Mouse (Mus musculus) left cerebral cortex, postnatal 25 days (tissue): ENCODE data around the gene Sh2d2a. TPM values are rescaled to one million over a fixed set of nuclear protein-coding genes. Genes with fewer than 3 reads are reported as not detected.
A peak's percentile ranks its signal among the peaks of the same experiment; 100 is the strongest.
"Not testable (repeated sequence)": the region's sequence is repeated elsewhere in the genome, so short reads cannot be mapped to it uniquely, and the experiment has no call there.

Experiments used
- DNase-seq, 2 experiments: peaks; one replicate each; pipeline ENCODE4 v3.0.0; 2022; ENCODE audit warnings: low spot score in 2 of 2, mixed read lengths in 1 of 2
- intact Hi-C: fragments of 180-260 bp; cut with DNase I; formaldehyde crosslinking; loops from one replicate; pipeline ENCODE4 v1.15.1; 2025
- total RNA-seq, 2 experiments: library from RNA; stranded (reverse); gene quantifications; 2 replicates each; pipeline ENCODE4 v1.2.3; 2021

Gene Sh2d2a
- not detected for total RNA-seq

GRCm38 (mm10) chr3:87846650-87847110, at the start of gene Sh2d2a:
Gene Sh2d2a (plus strand): TSS chr3:87846755.
- no peak for DNase-seq
- intact Hi-C loops, result no loop called here

GRCm38 (mm10) chr3:87801681-87802080, 44.9 kb upstream of the Sh2d2a start:
- intact Hi-C loops, result no loop called here
- DNase-seq, result no peak

- intact Hi-C loops, result no loop called here
- DNase-seq, result no peak
These were observed 42.4 kb upstream of the Sh2d2a start for GRCm38 (mm10) chr3:87804038-87804677.

GRCm38 (mm10) chr3:87809322-87809962, 37.1 kb upstream of the Sh2d2a start:
- no peak for DNase-seq
- intact Hi-C loops, result no loop called here

- no peak for DNase-seq
- intact Hi-C loops, result no loop called here
These were observed 35.3 kb upstream of the Sh2d2a start for GRCm38 (mm10) chr3:87811297-87811696.

- intact Hi-C loops, result no loop called here
- DNase-seq, result no peak
These were observed 34.1 kb upstream of the Sh2d2a start for GRCm38 (mm10) chr3:87812413-87812812.

DNA sequence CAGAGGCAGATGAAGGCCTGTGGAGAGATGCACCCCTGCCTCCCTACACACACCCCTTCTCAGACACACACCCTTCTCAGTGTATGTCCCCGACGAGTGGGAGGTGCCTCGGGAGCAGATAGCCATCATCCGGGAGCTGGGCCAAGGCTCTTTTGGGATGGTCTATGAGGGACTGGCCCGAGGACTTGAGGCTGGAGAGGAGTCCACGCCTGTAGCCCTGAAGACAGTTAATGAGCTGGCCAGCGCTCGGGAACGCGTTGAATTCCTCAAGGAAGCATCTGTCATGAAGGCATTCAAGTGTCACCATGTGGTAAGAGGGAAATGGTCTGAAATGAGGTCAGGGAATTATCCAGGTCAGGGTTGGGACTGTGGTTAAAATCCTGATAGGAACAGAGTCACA, 33.7 kb upstream of the Sh2d2a start:
- intact Hi-C loops, result no loop called here
- DNase-seq, result no peak

DNA sequence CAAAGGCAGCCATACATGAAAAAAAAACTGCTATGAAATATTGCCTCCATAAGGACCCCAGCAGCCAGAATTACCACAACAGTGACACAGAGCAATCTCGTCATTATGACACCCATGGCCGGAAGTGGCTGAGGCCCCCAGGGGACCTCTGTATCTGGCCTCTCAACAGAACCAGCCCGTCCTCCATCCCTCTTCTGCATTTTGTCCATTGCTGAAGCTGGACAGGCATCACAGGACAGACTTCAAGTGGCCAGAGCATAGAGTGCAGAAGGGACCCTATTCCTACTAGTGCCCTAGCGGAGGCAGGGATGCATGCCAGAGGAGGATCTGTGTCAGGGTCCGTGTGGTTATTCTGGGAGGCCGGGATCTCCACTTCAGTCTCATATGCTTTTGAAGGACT, 30.4 kb upstream of the Sh2d2a start:
- no peak for DNase-seq
- intact Hi-C loops, result loop anchor here (1.0 to 2.0 kb wide), 3 partner anchors 21 to 59 kb away; partner anchors contain the start of gene Ntrk1

DNA sequence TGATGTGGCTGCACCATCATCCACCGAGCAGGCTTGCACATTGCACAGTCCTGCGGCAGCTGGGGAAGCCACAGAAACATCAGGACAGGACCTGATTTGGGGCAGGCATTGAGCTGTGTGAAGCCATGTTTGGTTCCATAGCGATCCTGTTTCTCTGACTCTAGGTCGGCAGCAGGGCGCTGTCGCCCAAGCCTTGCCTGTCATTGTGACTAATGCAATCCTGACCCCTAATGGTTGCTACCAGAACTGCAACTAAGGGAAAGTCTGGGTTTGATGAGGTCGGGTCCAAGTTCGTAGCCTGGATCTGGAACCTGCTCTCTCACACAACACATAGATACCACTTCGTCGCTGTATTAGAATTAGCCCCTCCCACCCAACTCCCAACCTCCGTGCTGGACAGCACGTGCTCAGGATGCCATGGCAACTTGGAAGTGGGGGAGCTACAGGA, 29.9 kb upstream of the Sh2d2a start:
- intact Hi-C loops, result loop anchor here (1.0 to 2.0 kb wide), 3 partner anchors 21 to 60 kb away; partner anchors contain the start of gene Ntrk1
- peak; percentile 71 to 72 for DNase-seq

DNA sequence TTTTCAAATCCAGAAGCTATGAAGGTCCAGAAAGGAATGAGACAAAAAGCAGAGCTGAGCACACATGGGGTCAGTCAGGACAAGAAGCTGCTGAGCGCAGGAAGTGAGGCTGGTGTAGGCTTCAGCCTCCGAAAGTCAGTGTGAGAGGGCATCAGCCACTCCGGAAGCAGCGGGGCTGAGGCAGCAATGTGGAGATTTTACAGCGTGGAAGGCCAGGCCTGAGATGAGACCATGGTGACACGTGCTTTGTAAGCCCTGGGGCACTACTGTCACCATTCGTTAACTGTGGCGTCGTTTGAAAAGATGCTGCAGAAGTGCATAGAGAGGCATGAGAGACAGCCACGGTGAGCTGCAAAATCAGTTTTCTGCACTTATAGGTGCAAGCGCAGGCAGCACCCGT, 28.3 kb upstream of the Sh2d2a start:
- intact Hi-C loops, result no loop called here
- DNase-seq, result no peak

GRCm38 (mm10) chr3:87824206-87824605, 22.3 kb upstream of the Sh2d2a start, which contains the start of gene Pear1:
Gene Pear1 (minus strand): TSS chr3:87824306.
- DNase-seq, intact Hi-C loops: not testable (repeated sequence)

GRCm38 (mm10) chr3:87828435-87828834, 18.1 kb upstream of the Sh2d2a start:
- intact Hi-C loops, result no loop called here
- DNase-seq, result no peak

GRCm38 (mm10) chr3:87829025-87829424, 17.5 kb upstream of the Sh2d2a start:
- intact Hi-C loops, result no loop called here

GRCm38 (mm10) chr3:87832109-87832859, 14.3 kb upstream of the Sh2d2a start:
- no peak for DNase-seq
- intact Hi-C loops, result no loop called here

More at GRCm38 (mm10) chr3:87829025-87829424, 17.5 kb upstream of the Sh2d2a start:
- DNase-seq, result no peak

DNA sequence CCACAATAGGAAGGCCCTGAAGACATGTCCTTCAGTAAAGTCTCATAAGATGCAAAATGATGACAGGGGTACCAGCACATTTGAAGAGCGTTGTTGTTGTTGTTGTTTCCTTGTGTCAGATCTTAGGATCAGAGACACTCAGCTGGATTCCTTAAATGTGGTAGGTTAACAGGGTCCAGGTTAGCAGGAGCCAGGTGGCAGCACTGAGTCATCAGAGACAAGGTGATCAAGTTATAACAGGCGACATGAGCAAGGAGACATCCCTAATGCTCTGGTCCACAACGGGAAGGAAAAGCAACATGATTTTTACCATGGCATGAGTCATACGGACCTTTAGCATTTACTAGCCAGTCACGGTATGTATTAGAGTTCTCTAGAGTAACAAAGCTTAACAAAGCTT, 13.1 kb upstream of the Sh2d2a start:
- intact Hi-C loops, result no loop called here

DNA sequence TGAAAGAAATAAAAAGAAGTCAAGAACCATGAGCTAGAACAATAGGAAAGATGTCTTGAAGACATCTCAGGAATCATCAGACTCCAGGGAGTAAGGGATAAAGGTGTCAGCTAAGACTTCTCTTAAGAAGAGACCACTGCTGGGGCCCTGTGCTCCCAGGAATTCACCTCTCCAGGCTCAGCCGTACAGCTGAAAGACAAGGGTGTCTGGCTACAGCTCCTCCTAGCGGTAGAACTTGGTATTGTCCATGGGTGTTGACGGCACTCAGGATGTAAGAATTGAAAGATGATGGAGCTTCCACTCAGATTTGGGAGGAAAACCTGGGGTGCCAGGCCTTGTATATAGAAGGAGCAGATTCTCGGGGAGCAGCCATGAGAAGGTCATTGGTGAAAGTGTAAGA, 7.9 kb upstream of the Sh2d2a start:
- DNase-seq, result peak; percentile 62 to 78
- intact Hi-C loops, result loop anchor here (5.0 kb wide), 1 partner anchor 66 kb away; no protein-coding TSS in a partner anchor

More for the DNA sequence above, 13.1 kb upstream of the Sh2d2a start:
- DNase-seq, result no peak

DNA sequence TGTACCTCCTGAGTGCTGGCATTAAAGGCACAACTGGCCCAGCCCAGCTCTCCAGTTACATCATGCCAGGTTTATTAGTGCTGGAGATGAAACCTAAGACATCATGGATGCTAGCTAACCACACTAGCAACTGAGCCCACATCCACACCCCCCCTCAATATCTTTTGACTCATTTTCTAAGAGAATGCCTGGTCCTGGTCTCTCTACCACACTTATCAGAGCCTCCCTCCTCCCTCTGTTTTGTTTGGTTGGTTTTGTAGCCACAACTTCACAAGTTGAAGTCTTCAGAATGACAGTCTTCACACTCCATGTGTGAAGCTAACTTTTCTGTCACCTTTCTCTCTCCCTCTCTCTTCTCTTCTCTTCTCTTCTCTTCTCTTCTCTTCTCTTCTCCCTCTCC, 5.7 kb upstream of the Sh2d2a start:
- intact Hi-C loops, result loop anchor here (5.0 kb wide), 1 partner anchor 49 kb away; no protein-coding TSS in a partner anchor

DNA sequence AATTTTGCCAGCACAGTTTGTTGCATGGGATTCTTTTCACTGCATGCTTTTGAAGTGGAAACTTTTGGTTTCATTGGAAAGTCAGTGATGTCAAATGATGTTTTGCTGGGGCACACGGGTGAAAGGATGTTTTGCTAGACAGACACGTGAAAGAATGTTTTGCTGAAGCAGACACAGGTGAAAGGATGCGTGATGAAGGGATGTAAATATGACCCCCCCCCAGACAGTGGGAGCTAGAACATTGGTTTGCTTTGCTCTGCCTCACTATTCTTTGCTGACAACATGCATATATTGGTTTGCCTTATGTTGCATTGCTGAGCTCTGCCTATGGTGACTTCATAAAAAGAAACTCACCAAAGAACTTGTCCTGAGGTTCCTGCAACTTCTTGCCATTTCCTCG, 1.6 kb upstream of the Sh2d2a start:
- no peak for DNase-seq
- intact Hi-C loops, result loop anchor here (5.0 kb wide), 1 partner anchor 53 kb away; no protein-coding TSS in a partner anchor

More for the DNA sequence above, 5.7 kb upstream of the Sh2d2a start:
- no peak for DNase-seq

- intact Hi-C loops, result no loop called here
- no peak for DNase-seq
These were observed 369 bp upstream of the Sh2d2a start for GRCm38 (mm10) chr3:87846186-87846585.

- no peak for DNase-seq
- intact Hi-C loops, result no loop called here
These were observed 1.1 kb downstream of the Sh2d2a start for GRCm38 (mm10) chr3:87847680-87848079.
